Mouse (Mus musculus) lung, postnatal 0 days (tissue): ENCODE results near the gene Repin1. TPM values are rescaled to one million over a fixed set of nuclear protein-coding genes. Genes with fewer than 3 reads are reported as not detected.

Experiments
- ATAC-seq: fragments of 200-750 bp; cut with Nextera tagmentation; 2 replicates; pipeline ENCODE4 v1.8.0; 2017; ENCODE audit warnings: moderate library complexity
- DNase-seq: peaks from one replicate; pipeline ENCODE4 v3.0.0-alpha.2; 2016; ENCODE audit warnings: low spot score
- H3K27ac ChIP-seq: fragments of 300-500 bp; sonication (generic); 2 replicates; pipeline ENCODE4 v1.5.1; 2014; ENCODE audit warnings: antibody characterized with exemption, mild to moderate bottlenecking, low read length, mixed read lengths
- H3K27me3 ChIP-seq: fragments of 300-500 bp; sonication (generic); replicated peaks from 2 replicates; pipeline ENCODE4 v1.6.1; 2014; ENCODE audit warnings: low read length, mixed read lengths; ENCODE audit not compliant: insufficient read depth
- H3K36me3 ChIP-seq: fragments of 300-500 bp; sonication (generic); 2 replicates; pipeline ENCODE4 v1.6.1; 2014; ENCODE audit warnings: low read length, mixed read lengths; ENCODE audit not compliant: insufficient read depth
- H3K4me1 ChIP-seq: fragments of 300-500 bp; sonication (generic); 2 replicates; pipeline ENCODE4 v1.6.1; 2014; ENCODE audit warnings: antibody characterized with exemption, low read depth, low read length, mixed read lengths; ENCODE audit not compliant: insufficient read depth
- H3K4me2 ChIP-seq: fragments of 300-500 bp; sonication (generic); replicated peaks from 2 replicates; pipeline ENCODE4 v1.6.1; 2014; ENCODE audit warnings: low read depth, mild to moderate bottlenecking, low read length, moderate library complexity, mixed read lengths
- H3K4me3 ChIP-seq: fragments of 300-500 bp; sonication (generic); 2 replicates; pipeline ENCODE4 v1.5.1; 2014; ENCODE audit warnings: low read depth, low read length
- H3K9ac ChIP-seq: fragments of 300-500 bp; sonication (generic); replicated peaks from 2 replicates; pipeline ENCODE4 v1.6.1; 2014; ENCODE audit warnings: low read depth, mild to moderate bottlenecking
- H3K9me3 ChIP-seq: fragments of 300-500 bp; sonication (generic); 2 replicates; pipeline ENCODE4 v1.6.1; 2016; ENCODE audit warnings: low read length, mixed read lengths
- CTCF ChIP-seq: IDR thresholded peaks from 2 replicates; pipeline ENCODE4 v1.5.1; 2016; ENCODE audit warnings: antibody characterized with exemption, mild to moderate bottlenecking
- EP300 ChIP-seq: IDR thresholded peaks from 2 replicates; pipeline ENCODE4 v1.6.1; 2016; ENCODE audit warnings: antibody characterized with exemption, mild to moderate bottlenecking, control low read depth
- WGBS: fragments of 180-500 bp; shearing (Covaris S2); extraction: QIAGEN DNeasy Blood & Tissue Kit; methylation state at CpG from one replicate; pipeline ENCODE4 v1.1.7; 2014; 5-methylcytosine and 5-hydroxymethylcytosine counted together
- polyA plus RNA-seq: library from polyadenylated mRNA; unstranded; fragments of >200 nt; fragmentation: Nextera tagmentation; extraction: Ambion mirVana; gene quantifications from 2 replicates; pipeline ENCODE4 v1.2.1, GENCODE M21; 2015

Gene Repin1
- polyA plus RNA-seq, 1 experiment from 2014 or later = 15.2 TPM

DNA sequence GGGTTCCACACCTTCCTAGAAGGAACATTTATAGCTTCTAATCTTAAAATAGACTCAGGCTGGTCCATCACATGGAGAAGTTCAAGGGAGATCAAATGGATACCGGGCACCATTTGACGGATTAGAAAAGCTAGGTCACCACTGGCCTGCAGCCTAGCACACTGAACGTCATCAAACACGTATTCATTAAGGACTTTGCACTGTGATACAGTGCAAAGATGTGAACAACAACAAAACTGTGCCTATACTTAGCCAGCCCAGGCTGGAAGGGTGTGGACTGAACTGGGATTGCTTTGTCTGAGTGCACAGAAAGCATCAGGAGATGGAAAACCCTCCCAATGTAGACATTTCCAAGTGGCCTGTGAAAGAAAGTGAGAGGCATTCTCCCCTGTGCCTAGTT lies 39.9 kb upstream of the Repin1 start:
- H3K9me3 ChIP-seq = no peaks in the 10 kb centered on the region
- H3K9ac ChIP-seq = no peak overlapping the region
- no peaks in the 10 kb centered on the region for H3K36me3 ChIP-seq
- peak overlapping the region; percentile 61; the same call in 1 of the 2 replicates for H3K4me2 ChIP-seq
- H3K4me1 ChIP-seq = peaks cover 4% of the 10 kb centered on the region; the same call in 1 of the 2 replicates
- no peak for DNase-seq
- no peak overlapping the region for H3K4me3 ChIP-seq
- 72% methylated on average over 4 of the region's 4 CpGs for WGBS
- H3K27me3 ChIP-seq = no peaks in the 10 kb centered on the region
- ATAC-seq = no peak
- no peak for TF ChIP-seq CTCF
- TF ChIP-seq EP300 = no peak
- peak overlapping the region; percentile 94 for H3K27ac ChIP-seq

- TF ChIP-seq CTCF = no peak
- peak; percentile 90 for TF ChIP-seq EP300
- DNase-seq (peak; percentile 99), ATAC-seq (peak; percentile 97)
- H3K27me3 ChIP-seq = no peaks in the 10 kb centered on the region
- H3K9me3 ChIP-seq = no peaks in the 10 kb centered on the region
- H3K4me3 ChIP-seq = peak within 1 kb of the TSS; percentile 34
- H3K4me1 ChIP-seq = peaks cover 4% of the 10 kb centered on the region; the same call in 1 of the 2 replicates
- whole genome bisulfite sequencing = 1% methylated on average over 39 of the region's 39 CpGs
- H3K4me2 ChIP-seq = peak within 1 kb of the TSS; percentile 61
- H3K27ac ChIP-seq = peak within 1 kb of the TSS; percentile 94
- peak within 1 kb of the TSS; percentile 27; the same call in 1 of the 2 replicates for H3K9ac ChIP-seq
- H3K36me3 ChIP-seq = no peaks in the 10 kb centered on the region
Observed at GRCm38 (mm10) chr6:48554280-48555103, 39.2 kb upstream of the Repin1 start, which contains the start of gene Lrrc61. Gene Lrrc61 (plus strand): TSS chr6:48554796.

- Histone ChIP-seq H3K27me3 (no peaks in the 10 kb centered on the region), H3K36me3 (no peaks in the 10 kb centered on the region), H3K4me3 (peak overlapping the region; percentile 34), H3K27ac (peak overlapping the region; percentile 94), H3K4me2 (peak overlapping the region; percentile 61), H3K9ac (peak overlapping the region; percentile 19; the same call in 1 of the 2 replicates), H3K4me1 (peaks cover 4% of the 10 kb centered on the region; the same call in 1 of the 2 replicates), H3K9me3 (no peaks in the 10 kb centered on the region)
- DNase-seq (peak; percentile 95), ATAC-seq (peak; percentile 85)
- WGBS = 25% methylated on average over 14 of the region's 14 CpGs
- TF ChIP-seq EP300 = no peak
- no peak for TF ChIP-seq CTCF
Observed at GRCm38 (mm10) chr6:48555104-48555890, 38.4 kb upstream of the Repin1 start.

- no peak overlapping the region for H3K4me3 ChIP-seq
- no peaks in the 10 kb centered on the region for H3K27me3 ChIP-seq
- H3K27ac ChIP-seq = no peak overlapping the region
- no peak for ATAC-seq
- no peak for TF ChIP-seq CTCF
- no peak for DNase-seq
- no peaks in the 10 kb centered on the region for H3K36me3 ChIP-seq
- H3K9ac ChIP-seq = no peak overlapping the region
- no peaks in the 10 kb centered on the region for H3K9me3 ChIP-seq
- WGBS = 88% methylated on average over 3 of the region's 3 CpGs
- peaks cover 4% of the 10 kb centered on the region; the same call in 1 of the 2 replicates for H3K4me1 ChIP-seq
- H3K4me2 ChIP-seq = no peak overlapping the region
Observed at GRCm38 (mm10) chr6:48555956-48556355, 37.7 kb upstream of the Repin1 start.

GRCm38 (mm10) chr6:48565693-48566310 lies 27.9 kb upstream of the Repin1 start:
- WGBS = 89% methylated on average over 4 of the region's 4 CpGs
- ATAC-seq = peak; percentile 17; the same call in 1 of the 2 replicates
- H3K4me3 ChIP-seq = no peak overlapping the region
- no peak for TF ChIP-seq CTCF
- no peak for TF ChIP-seq EP300
- H3K27ac ChIP-seq = no peak overlapping the region
- H3K36me3 ChIP-seq = no peaks in the 10 kb centered on the region
- no peak for DNase-seq
- no peak overlapping the region for H3K9ac ChIP-seq
- no peak overlapping the region for H3K4me2 ChIP-seq
- no peaks in the 10 kb centered on the region for H3K27me3 ChIP-seq
- H3K9me3 ChIP-seq = no peaks in the 10 kb centered on the region
- H3K4me1 ChIP-seq = peaks cover 3% of the 10 kb centered on the region; the same call in 1 of the 2 replicates
